Mouse (Mus musculus) forebrain, embryonic 10.5 days (tissue): ENCODE measurements around the gene Gria4. TPM values are rescaled to one million over a fixed set of nuclear protein-coding genes. Genes with fewer than 3 reads are reported as not detected.
"Not testable (repeated sequence)": the region's sequence is repeated elsewhere in the genome, so short reads cannot be mapped to it uniquely, and the experiment has no call there.

Source experiments
- DNase-seq: peaks from one replicate; pipeline ENCODE4 v3.0.0-alpha.2; 2017; ENCODE audit warnings: low spot score; ENCODE audit errors: extremely low spot score
- H3K27ac ChIP-seq: fragments of 300-500 bp; sonication (generic); 2 replicates; pipeline ENCODE4 v1.5.1; 2016; ENCODE audit warnings: mild to moderate bottlenecking
- H3K27me3 ChIP-seq: fragments of 300-500 bp; sonication (generic); 2 replicates; pipeline ENCODE4 v1.6.1; 2016; ENCODE audit warnings: mild to moderate bottlenecking; ENCODE audit not compliant: poor library complexity, severe bottlenecking
- H3K36me3 ChIP-seq: fragments of 300-500 bp; sonication (generic); replicated peaks from 2 replicates; pipeline ENCODE4 v1.6.1; 2016; ENCODE audit warnings: mild to moderate bottlenecking, moderate library complexity
- H3K4me1 ChIP-seq: fragments of 300-500 bp; sonication (generic); 2 replicates; pipeline ENCODE4 v1.6.1; 2016
- H3K4me3 ChIP-seq: fragments of 300-500 bp; sonication (generic); 2 replicates; pipeline ENCODE4 v1.5.1; 2016; ENCODE audit warnings: mild to moderate bottlenecking, moderate library complexity
- H3K9me3 ChIP-seq: fragments of 300-500 bp; sonication (generic); 2 replicates; pipeline ENCODE4 v1.6.1; 2016; ENCODE audit warnings: mild to moderate bottlenecking, moderate library complexity
- WGBS: fragments of 180-500 bp; shearing (Covaris S2); methylation state at CpG from one replicate; pipeline ENCODE4 v1.1.7; 2016; 5-methylcytosine and 5-hydroxymethylcytosine counted together
- polyA plus RNA-seq: library from polyadenylated mRNA; unstranded; fragments of >200 nt; fragmentation: Nextera tagmentation; extraction: Ambion mirVana; gene quantifications from 2 replicates; pipeline ENCODE4 v1.2.1, GENCODE M21; 2016

Gene Gria4
- polyA plus RNA-seq = 2.6 and 3.1 TPM in 2 replicates

GRCm38 (mm10) chr9:4795544-4796288 lies at the start of gene Gria4:
TSS of gene Gria4 (minus strand) at chr9:4796234.
- peak; percentile 78 for DNase-seq
- peaks cover 16% of the 10 kb centered on the region for H3K4me1 ChIP-seq
- WGBS = under 1% methylated on average over 46 of the region's 46 CpGs
- H3K27ac ChIP-seq = peak within 1 kb of the TSS; percentile 87
- no peaks in the 10 kb centered on the region for H3K36me3 ChIP-seq
- no peaks in the 10 kb centered on the region for H3K27me3 ChIP-seq
- no peaks in the 10 kb centered on the region for H3K9me3 ChIP-seq
- peak within 1 kb of the TSS; percentile 72 for H3K4me3 ChIP-seq

- not testable (repeated sequence) for H3K27me3 ChIP-seq, H3K27ac ChIP-seq, DNase-seq, H3K4me3 ChIP-seq, H3K4me1 ChIP-seq, H3K36me3 ChIP-seq, H3K9me3 ChIP-seq
- WGBS = 90% methylated on average over 2 of the region's 2 CpGs
These were observed 14.9 kb upstream of the Gria4 start for GRCm38 (mm10) chr9:4810941-4811340.

GRCm38 (mm10) chr9:4803151-4803755 lies 7.2 kb upstream of the Gria4 start:
- Histone ChIP-seq H3K9me3 (no peaks in the 10 kb centered on the region), H3K36me3 (no peaks in the 10 kb centered on the region), H3K4me3 (no peak overlapping the region), H3K27me3 (no peaks in the 10 kb centered on the region), H3K4me1 (no peaks in the 10 kb centered on the region), H3K27ac (no peak overlapping the region)
- no peak for DNase-seq
- WGBS = 68% methylated on average over 7 of the region's 7 CpGs

- H3K27me3 ChIP-seq = no peaks in the 10 kb centered on the region
- no peaks in the 10 kb centered on the region for H3K36me3 ChIP-seq
- no peak overlapping the region for H3K27ac ChIP-seq
- WGBS = 86% methylated on average over 2 of the region's 2 CpGs
- H3K9me3 ChIP-seq = no peaks in the 10 kb centered on the region
- H3K4me1 ChIP-seq = peaks cover 16% of the 10 kb centered on the region
- H3K4me3 ChIP-seq = no peak overlapping the region
- DNase-seq = no peak
These were observed 1.4 kb upstream of the Gria4 start for GRCm38 (mm10) chr9:4797396-4797795.

GRCm38 (mm10) chr9:4796289-4796645 lies 233 bp upstream of the Gria4 start:
- no peak for DNase-seq
- peak overlapping the region; percentile 87 for H3K27ac ChIP-seq
- peaks cover 16% of the 10 kb centered on the region for H3K4me1 ChIP-seq
- H3K4me3 ChIP-seq = peak overlapping the region; percentile 72
- 1% methylated on average over 4 of the region's 4 CpGs for WGBS
- H3K27me3 ChIP-seq = no peaks in the 10 kb centered on the region
- H3K36me3 ChIP-seq = no peaks in the 10 kb centered on the region
- no peaks in the 10 kb centered on the region for H3K9me3 ChIP-seq

GRCm38 (mm10) chr9:4795075-4795474 lies 959 bp downstream of the Gria4 start:
- DNase-seq = peak; percentile 14
- Histone ChIP-seq H3K27me3 (no peaks in the 10 kb centered on the region), H3K9me3 (no peaks in the 10 kb centered on the region), H3K4me1 (peaks cover 16% of the 10 kb centered on the region), H3K4me3 (peak overlapping the region; percentile 72), H3K27ac (peak overlapping the region; percentile 87), H3K36me3 (no peaks in the 10 kb centered on the region)
- WGBS = under 1% methylated on average over 5 of the region's 6 CpGs

- Histone ChIP-seq H3K36me3 (no peaks in the 10 kb centered on the region), H3K27me3 (no peaks in the 10 kb centered on the region), H3K9me3 (no peaks in the 10 kb centered on the region), H3K27ac (no peak overlapping the region), H3K4me3 (peak overlapping the region; percentile 72), H3K4me1 (peaks cover 16% of the 10 kb centered on the region)
- 26% methylated on average over 10 of the region's 10 CpGs for WGBS
- DNase-seq = peak; percentile 15
These were observed 1.6 kb downstream of the Gria4 start for GRCm38 (mm10) chr9:4794411-4794810.

- not testable (repeated sequence) for DNase-seq, H3K9me3 ChIP-seq, H3K27ac ChIP-seq, H3K4me1 ChIP-seq, H3K4me3 ChIP-seq, H3K36me3 ChIP-seq, H3K27me3 ChIP-seq
These were observed 46.6 kb downstream of the Gria4 start for GRCm38 (mm10) chr9:4749407-4749806.

- no peaks in the 10 kb centered on the region for H3K9me3 ChIP-seq
- DNase-seq = no peak
- 93% methylated on average over 2 of the region's 2 CpGs for WGBS
- no peaks in the 10 kb centered on the region for H3K4me1 ChIP-seq
- H3K27me3 ChIP-seq = no peaks in the 10 kb centered on the region
- H3K36me3 ChIP-seq = no peaks in the 10 kb centered on the region
- H3K4me3 ChIP-seq = no peak overlapping the region
- H3K27ac ChIP-seq = no peak overlapping the region
These were observed 81.9 kb downstream of the Gria4 start for GRCm38 (mm10) chr9:4714086-4714485.

GRCm38 (mm10) chr9:4712367-4712766 lies 83.7 kb downstream of the Gria4 start:
- no peak for DNase-seq
- Histone ChIP-seq H3K4me3 (no peak overlapping the region), H3K4me1 (no peaks in the 10 kb centered on the region), H3K9me3 (no peaks in the 10 kb centered on the region), H3K27ac (no peak overlapping the region), H3K36me3 (no peaks in the 10 kb centered on the region), H3K27me3 (no peaks in the 10 kb centered on the region)

- 91% methylated on average over 1 of the region's 1 CpGs for WGBS
These were observed 108.9 kb downstream of the Gria4 start for GRCm38 (mm10) chr9:4687149-4687548.

GRCm38 (mm10) chr9:4680244-4680643 lies 115.8 kb downstream of the Gria4 start:
- no peak overlapping the region for H3K4me3 ChIP-seq
- 90% methylated on average over 2 of the region's 2 CpGs for WGBS
- H3K9me3 ChIP-seq = no peaks in the 10 kb centered on the region
- H3K27ac ChIP-seq = no peak overlapping the region
- H3K27me3 ChIP-seq = no peaks in the 10 kb centered on the region
- H3K4me1 ChIP-seq = no peaks in the 10 kb centered on the region
- DNase-seq = no peak
- H3K36me3 ChIP-seq = no peaks in the 10 kb centered on the region

More at GRCm38 (mm10) chr9:4687149-4687548, 108.9 kb downstream of the Gria4 start:
- H3K27me3 ChIP-seq = no peaks in the 10 kb centered on the region
- DNase-seq = no peak
- H3K27ac ChIP-seq = no peak overlapping the region
- no peaks in the 10 kb centered on the region for H3K4me1 ChIP-seq
- no peaks in the 10 kb centered on the region for H3K36me3 ChIP-seq
- H3K9me3 ChIP-seq = no peaks in the 10 kb centered on the region
- no peak overlapping the region for H3K4me3 ChIP-seq

- WGBS = 90% methylated on average over 1 of the region's 1 CpGs
- Histone ChIP-seq H3K9me3 (no peaks in the 10 kb centered on the region), H3K27me3 (no peaks in the 10 kb centered on the region), H3K4me1 (no peaks in the 10 kb centered on the region), H3K36me3 (no peaks in the 10 kb centered on the region), H3K27ac (no peak overlapping the region), H3K4me3 (no peak overlapping the region)
- no peak for DNase-seq
These were observed 116.9 kb downstream of the Gria4 start for GRCm38 (mm10) chr9:4679099-4679498.
